Mouse (Mus musculus): ENCODE measurements around the gene Ezh2. TPM values are rescaled to one million over a fixed set of nuclear protein-coding genes. Genes with fewer than 3 reads are reported as not detected.

Ezh2 gene
- total and polyA plus RNA-seq, 3 experiments, result 0.95 to 18.3 (median 11.4) TPM

DNA sequence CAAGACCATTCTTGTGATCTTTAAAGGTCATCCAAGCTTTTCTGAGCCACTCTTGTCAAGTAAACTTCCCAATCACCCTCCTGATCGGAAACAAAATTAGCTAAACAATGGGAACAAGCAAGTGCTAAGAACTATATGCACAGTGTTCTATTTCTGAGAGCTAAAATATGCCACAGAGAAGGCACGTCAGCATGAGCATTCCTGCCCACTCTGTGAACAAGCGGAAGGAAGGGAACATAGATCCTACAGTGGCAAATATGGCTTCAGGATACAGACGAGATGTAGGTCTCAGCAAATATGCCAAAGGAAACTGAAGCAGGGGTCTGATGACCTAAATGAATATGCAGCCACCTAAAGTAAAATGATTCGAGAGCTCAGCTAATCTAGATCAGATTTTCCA, 59.8 kb downstream of the Ezh2 start:
- no peak for DNase-seq

- no peak for DNase-seq
Measured at GRCm38 (mm10) chr6:47532547-47532946, 62.6 kb downstream of the Ezh2 start.

GRCm38 (mm10) chr6:47527655-47528054, 67.5 kb downstream of the Ezh2 start:
- no peak for DNase-seq

- no peak for DNase-seq
Measured at GRCm38 (mm10) chr6:47527129-47527528, 68.0 kb downstream of the Ezh2 start.

GRCm38 (mm10) chr6:47526446-47526845, 68.7 kb downstream of the Ezh2 start:
- no peak for DNase-seq

DNA sequence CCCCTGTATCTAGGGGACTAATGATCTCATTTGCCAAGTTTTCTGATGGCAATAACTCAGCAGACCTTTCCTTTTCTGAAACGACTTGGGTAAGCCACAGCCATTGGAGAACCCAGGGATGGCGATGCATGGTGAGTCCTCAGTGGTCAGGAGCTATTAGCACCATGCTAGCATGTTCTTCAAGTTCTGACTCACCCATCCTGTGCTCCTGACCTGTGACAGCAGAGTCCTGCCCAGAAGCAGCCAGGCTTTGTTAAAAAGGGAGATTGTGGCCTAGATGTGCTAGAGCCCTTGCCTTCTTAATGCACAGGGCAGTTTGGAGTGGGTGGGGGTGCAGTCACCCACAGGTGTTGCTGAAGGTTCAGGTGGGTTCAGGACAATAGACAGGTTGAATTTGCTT, 70.1 kb downstream of the Ezh2 start:
- no peak for DNase-seq

DNA sequence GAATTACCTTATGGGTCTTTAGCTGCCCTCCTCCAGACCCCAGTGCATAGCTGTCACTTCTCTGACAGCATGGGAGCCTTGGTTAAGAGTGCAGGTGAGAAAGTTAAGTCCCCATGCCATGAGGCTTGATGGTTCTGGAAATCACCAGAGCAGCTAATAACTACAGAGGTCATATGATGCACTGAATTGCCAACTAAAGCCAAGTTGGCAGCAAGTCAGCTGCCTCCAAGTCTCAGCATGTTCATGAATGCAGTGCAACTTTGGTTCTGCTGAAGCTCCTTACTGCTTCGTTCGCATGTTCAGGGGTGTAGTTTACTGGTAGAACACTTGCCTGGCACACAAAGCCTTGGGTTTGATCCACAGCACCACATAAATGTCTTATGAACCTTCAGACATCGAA, 72.7 kb downstream of the Ezh2 start:
- DNase-seq, result no peak

DNA sequence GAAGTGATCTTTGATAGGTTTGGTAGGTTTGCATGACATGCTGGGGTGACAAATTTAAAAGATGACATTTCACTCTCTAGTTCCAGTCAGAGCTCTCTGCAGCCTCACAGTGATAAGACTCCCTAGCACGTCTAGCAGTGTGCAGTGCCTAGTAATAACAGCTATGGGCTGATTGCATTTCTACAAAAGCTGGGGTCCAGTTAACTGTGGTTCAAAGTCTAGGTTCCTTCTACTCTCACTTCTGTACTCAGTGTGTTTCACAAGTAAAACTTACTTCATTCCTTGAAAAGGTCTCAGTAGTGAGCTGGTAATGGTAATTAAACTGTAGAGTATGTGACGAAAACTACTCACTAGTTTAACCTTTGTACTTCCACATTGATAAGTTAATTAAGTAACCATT, 75.1 kb downstream of the Ezh2 start:
- DNase-seq, result no peak

- DNase-seq, result no peak
Measured at GRCm38 (mm10) chr6:47494562-47494961, 100.6 kb downstream of the Ezh2 start.

DNA sequence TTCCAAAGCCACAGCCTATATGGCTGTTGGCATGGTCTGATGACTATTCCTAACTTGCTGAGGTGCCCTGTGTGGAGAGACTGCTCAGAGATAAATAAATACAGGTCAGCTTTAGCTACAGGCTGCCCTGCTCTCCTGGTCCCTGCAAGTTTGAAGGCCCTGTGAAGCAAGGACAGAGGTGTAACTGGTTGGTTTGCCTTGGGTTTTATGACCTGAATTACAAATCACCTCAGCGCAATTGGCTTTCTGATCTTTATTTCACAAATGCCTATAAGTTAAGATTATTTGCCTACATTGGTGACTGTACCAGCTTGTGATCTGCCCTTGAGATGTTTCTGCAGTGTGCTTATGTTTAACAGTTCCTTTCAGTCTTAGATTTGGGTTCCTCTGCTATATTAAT, 113.1 kb downstream of the Ezh2 start:
- no peak for DNase-seq

Other genes with a start within 250 kb of the Ezh2 start
- 100 to 1,000 TPM in 1 of 2 experiments, 10 to 100 TPM in 1; 89.9 to 107 TPM for gene Cul1, start 141.9 kb downstream of the Ezh2 start, total RNA-seq (2021)
- 7.4 and 9.2 TPM in 2 replicates for gene Cul1, start 141.9 kb downstream of the Ezh2 start, polyA plus RNA-seq (2012; rRNA removed)
- gene Pdia4, start 218.1 kb upstream of the Ezh2 start, total RNA-seq (2021), result 100 to 1,000 TPM in 1 of 2 experiments, 10 to 100 TPM in 1; 93.2 to 114 TPM
- gene Pdia4, start 218.1 kb upstream of the Ezh2 start, polyA plus RNA-seq (2012; rRNA removed), result 7.9 and 8.7 TPM in 2 replicates
- gene Zfp786, start 235.5 kb upstream of the Ezh2 start, total RNA-seq (2021), result under 1 TPM; 0.78 to 0.93 TPM
- gene Zfp786, start 235.5 kb upstream of the Ezh2 start, polyA plus RNA-seq (2012; rRNA removed), result 0.30 and 0.37 TPM in 2 replicates
- gene Zfp398, start 240.3 kb upstream of the Ezh2 start, total RNA-seq (2021), result 10 to 100 TPM; 10.5 to 12.1 TPM
- gene Zfp398, start 240.3 kb upstream of the Ezh2 start, polyA plus RNA-seq (2012; rRNA removed), result 11.7 and 13.4 TPM in 2 replicates